ENCODE assay signal across 8 mouse cellular contexts in the genomic region with DNA sequence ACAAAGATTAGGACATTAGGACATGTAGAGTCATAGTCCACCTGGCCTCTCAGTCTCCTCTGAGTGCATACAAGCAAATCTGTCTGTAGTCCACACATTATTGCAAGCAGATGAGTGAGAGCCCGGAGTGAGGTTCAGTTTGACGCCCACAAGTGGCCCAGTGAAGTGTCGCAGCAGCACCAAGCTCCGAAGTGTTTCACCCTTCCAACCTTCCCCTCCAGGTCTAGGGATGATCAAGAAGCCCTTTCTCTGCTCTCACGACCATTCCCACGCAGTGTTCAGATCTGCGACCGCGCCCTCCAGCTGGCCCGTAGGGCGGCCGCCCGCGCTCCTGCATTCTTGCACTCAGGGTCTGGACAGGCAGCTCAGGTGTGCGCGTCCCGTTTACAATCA. TPM values are rescaled to one million over a fixed set of nuclear protein-coding genes. Genes with fewer than 3 reads are reported as not detected.
DNase-seq lines count a peak whose midpoint lies in the region; ATAC-seq and TF ChIP-seq lines count a peak whose summit lies in the region.

No protein-coding gene starts in this region.

- peak overlapping the region; percentile 87 for H3K9ac ChIP-seq in embryonic facial prominence, embryonic 13.5 days
- peak overlapping the region; percentile 54 for H3K9ac ChIP-seq in hindbrain, postnatal 0 days (replicated peaks; ENCODE audit: low read length)

- H3K36me3 ChIP-seq in embryonic facial prominence, embryonic 13.5 days, result no peaks in the 10 kb centered on the region; the same call in 1 of the 2 replicates
- H3K36me3 ChIP-seq in hindbrain, postnatal 0 days (ENCODE audit: insufficient read depth, low read length), result no peaks in the 10 kb centered on the region
- no peaks in the 10 kb centered on the region for H3K36me3 ChIP-seq in myocyte (ENCODE audit: control insufficient read depth, insufficient read depth)

- peaks cover 12% of the 10 kb centered on the region; the same call in 1 of the 2 replicates for H3K27me3 ChIP-seq in embryonic facial prominence, embryonic 13.5 days
- H3K27me3 ChIP-seq in hindbrain, postnatal 0 days (ENCODE audit: insufficient read depth, low read length), result no peaks in the 10 kb centered on the region
- no peaks in the 10 kb centered on the region for H3K27me3 ChIP-seq in myocyte (ENCODE audit: control insufficient read depth, insufficient read depth, insufficient read length)

- H3K27ac ChIP-seq in embryonic facial prominence, embryonic 13.5 days, result no peak overlapping the region
- H3K27ac ChIP-seq in hindbrain, postnatal 0 days, result peak overlapping the region; percentile 78; the same call in 1 of the 2 replicates

- DNase-seq in left cerebral cortex, postnatal 4 days, result peak; percentile 3
- DNase-seq in left cerebral cortex, postnatal 14 days (ENCODE audit: low spot score in 2 of 2), result no peak
- peak; percentile 10 for DNase-seq in hindbrain, postnatal 0 days (ENCODE audit: low spot score)
- DNase-seq in thymus, adult 18-20 months, result no peak
- no peak for DNase-seq in gastrocnemius, postnatal 14 days
- DNase-seq in right cerebral cortex, postnatal 36 days (ENCODE audit: low spot score in 2 of 2), result no peak

- H3K79me2 ChIP-seq in myocyte (ENCODE audit: control insufficient read depth, insufficient read depth), result no peaks in the 10 kb centered on the region

- H3ac ChIP-seq in myocyte (ENCODE audit: control insufficient read depth, insufficient read length), result peak overlapping the region; percentile 48

- 1% methylated on average over 17 of the region's 17 CpGs for WGBS in embryonic facial prominence, embryonic 13.5 days
- under 1% methylated on average over 17 of the region's 17 CpGs for WGBS in hindbrain, postnatal 0 days

- no peaks in the 10 kb centered on the region for H3K9me3 ChIP-seq in embryonic facial prominence, embryonic 13.5 days
- H3K9me3 ChIP-seq in hindbrain, postnatal 0 days (ENCODE audit: low read length), result no peaks in the 10 kb centered on the region

- H3K4me3 ChIP-seq in embryonic facial prominence, embryonic 13.5 days, result peak overlapping the region; percentile 79
- peak overlapping the region; percentile 83 for H3K4me3 ChIP-seq in hindbrain, postnatal 0 days (ENCODE audit: low read length)
- H3K4me3 ChIP-seq in myocyte, result peak overlapping the region; percentile 55

- intact Hi-C loops in left cerebral cortex, postnatal 4 days (cut with DNase I), result loop anchor here (5.0 kb wide), 1 partner anchor 116 kb away; no protein-coding TSS in a partner anchor
- intact Hi-C loops in left cerebral cortex, postnatal 14 days (cut with DNase I), result no loop called here
- intact Hi-C loops in gastrocnemius, postnatal 14 days (cut with DNase I; ENCODE audit: low total_unique reads), result no loop called here

- ATAC-seq in embryonic facial prominence, embryonic 13.5 days (ENCODE audit: insufficient number of reproducible peaks, insufficient read depth, low FRiP score, low TSS enrichment, low read depth), result no peak
- ATAC-seq in hindbrain, postnatal 0 days, result peak; percentile 69

- H3K4me2 ChIP-seq in embryonic facial prominence, embryonic 13.5 days, result peak overlapping the region; percentile 87
- H3K4me2 ChIP-seq in hindbrain, postnatal 0 days (ENCODE audit: low read depth, low read length), result peak overlapping the region; percentile 76
- peak overlapping the region; percentile 87 for H3K4me2 ChIP-seq in myocyte (ENCODE audit: low read depth)

- peaks cover 11% of the 10 kb centered on the region; the same call in 1 of the 2 replicates for H3K4me1 ChIP-seq in embryonic facial prominence, embryonic 13.5 days
- H3K4me1 ChIP-seq in hindbrain, postnatal 0 days (ENCODE audit: insufficient read depth, low read length), result no peaks in the 10 kb centered on the region

- no peak for TF ChIP-seq POLR2A in myocyte (IDR thresholded peaks at IDR 0.05; ENCODE audit: insufficient read length, low read depth)

- TF ChIP-seq CTCF in hindbrain, postnatal 0 days (IDR thresholded peaks at IDR 0.05; ENCODE audit: low read depth), result peak; percentile 28

TF ChIP-seq in myocyte, 11 proteins besides CTCF, POLR2A, EP300 and RAD21:
- TF ChIP-seq TCF12 (IDR thresholded peaks at IDR 0.05; ENCODE audit: insufficient read depth, poor library complexity, severe bottlenecking) (no peak), MYOG (IDR thresholded peaks at IDR 0.05; ENCODE audit: control insufficient read depth in 1 of 3, insufficient read depth in 1 of 3, insufficient read length in 2 of 3, low read depth in 2 of 3) (no peak), SRF (IDR thresholded peaks at IDR 0.05; ENCODE audit: control insufficient read depth, insufficient read length, low read depth) (no peak), CEBPB (IDR thresholded peaks at IDR 0.05; ENCODE audit: insufficient read depth, poor library complexity, severe bottlenecking) (no peak), REST (IDR thresholded peaks at IDR 0.05; ENCODE audit: insufficient read depth, insufficient read length) (no peak), MYOD1 (IDR thresholded peaks at IDR 0.05; ENCODE audit: control insufficient read depth in 1 of 3, insufficient read length in 2 of 3, low read depth in 2 of 3) (no peak), TCF3 (IDR thresholded peaks at IDR 0.05; ENCODE audit: insufficient read length, low read depth) (no peak), POLR2AphosphoS2 (IDR thresholded peaks at IDR 0.05; ENCODE audit: insufficient read length, low read depth) (no peak), MAX (IDR thresholded peaks at IDR 0.05; ENCODE audit: low read depth) (no peak), E2F4 (IDR thresholded peaks at IDR 0.05; ENCODE audit: insufficient read depth) (no peak), USF1 (IDR thresholded peaks at IDR 0.05; ENCODE audit: low read depth) (no peak)

RNA-seq across cellular contexts. Expression of gene Arhgef26, which starts 0.3 kb away (rescaled TPM):
- total RNA-seq in left cerebral cortex, postnatal 4 days (2021), result 10 to 100 TPM; 45.2 to 53.9 TPM
- 10 to 100 TPM; 23.3 to 24.1 TPM for total RNA-seq in left cerebral cortex, postnatal 14 days (2021)
- polyA plus RNA-seq in embryonic facial prominence, embryonic 13.5 days (2015; fragmentation: Nextera tagmentation; extraction: Ambion mirVana), result 14.4 and 17.9 TPM in 2 replicates
- 31.3 TPM in 2 replicates for total RNA-seq in hindbrain, postnatal 0 days (2014; rRNA removed)
- polyA plus RNA-seq in hindbrain, postnatal 0 days (2015; fragmentation: Nextera tagmentation; extraction: Ambion mirVana), result 21.7 and 23.1 TPM in 2 replicates
- polyA plus RNA-seq in myocyte (2012; fragmentation: generic; extraction: Trizol), result 4.1 TPM
- total RNA-seq in gastrocnemius, postnatal 14 days (2021), result 1 to 10 TPM; 3.1 to 3.7 TPM

Comparison
In these comparisons a context has a peak if more than half of its experiments do, and no peak if none do; other contexts are left out.
1. DNase-seq: peak in left cerebral cortex, postnatal 4 days (single experiment) and hindbrain, postnatal 0 days (single experiment); none in left cerebral cortex, postnatal 14 days (0 of 2), thymus, adult 18-20 months (0 of 2), gastrocnemius, postnatal 14 days (single experiment) and right cerebral cortex, postnatal 36 days (0 of 2).
2. Peak in every context shown above with its lines, with median percentiles within 50 percentile points of each other: H3K4me2 ChIP-seq and H3K4me3 ChIP-seq.